Mouse (Mus musculus) heart, embryonic 10.5 days (tissue): ENCODE results near the gene Son. TPM values are rescaled to one million over a fixed set of nuclear protein-coding genes. Genes with fewer than 3 reads are reported as not detected.

Experiments used
- DNase-seq: peaks from one replicate; pipeline ENCODE4 v3.0.0-alpha.2; 2017; ENCODE audit warnings: low spot score
- H3K27ac ChIP-seq: fragments of 300-500 bp; sonication (generic); 2 replicates; pipeline ENCODE4 v1.5.1; 2016; ENCODE audit warnings: mild to moderate bottlenecking
- H3K27me3 ChIP-seq: fragments of 300-500 bp; sonication (generic); 2 replicates; pipeline ENCODE4 v1.6.1; 2016; ENCODE audit warnings: mild to moderate bottlenecking; ENCODE audit not compliant: poor library complexity, insufficient read depth, severe bottlenecking
- H3K36me3 ChIP-seq: fragments of 300-500 bp; sonication (generic); 2 replicates; pipeline ENCODE4 v1.6.1; 2016; ENCODE audit warnings: mild to moderate bottlenecking, moderate library complexity
- H3K4me1 ChIP-seq: fragments of 300-500 bp; sonication (generic); 2 replicates; pipeline ENCODE4 v1.6.1; 2016; ENCODE audit warnings: mild to moderate bottlenecking
- H3K4me3 ChIP-seq: fragments of 300-500 bp; sonication (generic); 2 replicates; pipeline ENCODE4 v1.5.1; 2016; ENCODE audit warnings: mild to moderate bottlenecking, moderate library complexity
- H3K9me3 ChIP-seq: fragments of 300-500 bp; sonication (generic); 2 replicates; pipeline ENCODE4 v1.6.1; 2016; ENCODE audit warnings: mild to moderate bottlenecking, moderate library complexity
- WGBS: fragments of 180-500 bp; shearing (Covaris S2); methylation state at CpG from one replicate; pipeline ENCODE4 v1.1.7; 2016; 5-methylcytosine and 5-hydroxymethylcytosine counted together
- polyA plus RNA-seq: library from polyadenylated mRNA; unstranded; fragments of >200 nt; fragmentation: Nextera tagmentation; extraction: Ambion mirVana; gene quantifications from 2 replicates; pipeline ENCODE4 v1.2.1, GENCODE M21; 2016

Son gene
- polyA plus RNA-seq, 1 experiment from 2014 or later, result 93.6 TPM

- Histone ChIP-seq H3K4me3 (no peak overlapping the region), H3K27ac (no peak overlapping the region), H3K9me3 (no peaks in the 10 kb centered on the region), H3K4me1 (no peaks in the 10 kb centered on the region), H3K27me3 (no peaks in the 10 kb centered on the region), H3K36me3 (peaks cover 94% of the 10 kb centered on the region)
- 96% methylated on average over 3 of the region's 3 CpGs for WGBS
- no peak for DNase-seq
Measured at GRCm38 (mm10) chr16:91663795-91664194, 16.5 kb downstream of the Son start.

- Histone ChIP-seq H3K27me3 (no peaks in the 10 kb centered on the region), H3K4me3 (no peak overlapping the region), H3K27ac (no peak overlapping the region), H3K36me3 (peaks cover 100% of the 10 kb centered on the region), H3K4me1 (no peaks in the 10 kb centered on the region), H3K9me3 (no peaks in the 10 kb centered on the region)
- WGBS, result 89% methylated on average over 4 of the region's 4 CpGs
- DNase-seq, result no peak
Measured at GRCm38 (mm10) chr16:91674500-91674899, 27.2 kb downstream of the Son start.

GRCm38 (mm10) chr16:91678147-91678911 lies 31.0 kb downstream of the Son start:
- Histone ChIP-seq H3K27ac (no peak overlapping the region), H3K9me3 (no peaks in the 10 kb centered on the region), H3K27me3 (no peaks in the 10 kb centered on the region), H3K4me1 (no peaks in the 10 kb centered on the region), H3K4me3 (no peak overlapping the region), H3K36me3 (peaks cover 96% of the 10 kb centered on the region)
- DNase-seq, result no peak
- WGBS, result 88% methylated on average over 5 of the region's 5 CpGs

DNA sequence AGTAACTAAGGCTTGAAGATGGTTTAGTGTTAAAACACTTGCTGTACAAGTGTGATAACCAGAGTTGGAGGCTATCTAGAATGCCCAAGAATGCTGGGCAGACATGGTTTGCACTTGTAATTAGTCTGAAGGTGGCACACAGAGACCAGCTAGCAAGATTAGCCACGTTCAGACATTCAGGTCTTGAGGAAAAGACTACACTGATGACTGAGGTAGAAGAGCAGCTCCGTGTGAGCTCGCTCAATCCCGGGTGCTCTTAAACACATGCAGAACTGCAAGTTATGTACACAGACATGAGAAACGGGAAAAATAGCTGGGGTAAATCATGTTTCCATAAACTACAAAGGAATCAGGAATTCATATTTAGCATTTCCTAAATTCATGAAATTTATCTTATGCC lies 33.4 kb downstream of the Son start:
- WGBS, result 80% methylated on average over 5 of the region's 5 CpGs
- H3K36me3 ChIP-seq, result peaks cover 94% of the 10 kb centered on the region
- H3K9me3 ChIP-seq, result no peaks in the 10 kb centered on the region
- no peak for DNase-seq
- no peak overlapping the region for H3K4me3 ChIP-seq
- no peaks in the 10 kb centered on the region for H3K27me3 ChIP-seq
- no peak overlapping the region for H3K27ac ChIP-seq
- no peaks in the 10 kb centered on the region for H3K4me1 ChIP-seq

DNA sequence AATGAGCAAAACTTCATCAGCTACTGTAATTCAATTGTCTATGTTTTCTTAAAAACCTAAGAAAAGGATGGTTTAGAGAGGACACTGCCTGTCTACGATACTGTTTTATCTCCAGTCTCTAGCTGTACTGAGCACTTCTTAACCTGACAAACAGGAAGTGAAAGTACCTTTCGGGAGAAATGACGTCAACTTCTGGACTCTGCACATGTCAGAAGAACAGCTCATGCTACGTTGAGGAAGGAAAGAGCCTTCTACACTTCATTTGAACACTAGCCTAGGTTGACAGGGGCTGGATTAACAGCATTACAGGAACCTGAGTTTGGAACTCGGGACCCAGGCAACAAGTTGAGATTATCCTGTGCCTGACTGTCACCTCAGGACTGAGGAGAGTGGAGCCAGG lies 38.2 kb downstream of the Son start:
- Histone ChIP-seq H3K27ac (no peak overlapping the region), H3K27me3 (no peaks in the 10 kb centered on the region), H3K4me3 (no peak overlapping the region), H3K36me3 (peaks cover 54% of the 10 kb centered on the region), H3K9me3 (no peaks in the 10 kb centered on the region), H3K4me1 (peaks cover 11% of the 10 kb centered on the region; the same call in 1 of the 2 replicates)
- DNase-seq, result no peak
- 86% methylated on average over 5 of the region's 5 CpGs for WGBS

- no peak overlapping the region for H3K27ac ChIP-seq
- no peaks in the 10 kb centered on the region for H3K9me3 ChIP-seq
- WGBS, result 81% methylated on average over 5 of the region's 5 CpGs
- peaks cover 11% of the 10 kb centered on the region; the same call in 1 of the 2 replicates for H3K4me1 ChIP-seq
- H3K4me3 ChIP-seq, result no peak overlapping the region
- H3K27me3 ChIP-seq, result no peaks in the 10 kb centered on the region
- peaks cover 48% of the 10 kb centered on the region for H3K36me3 ChIP-seq
- no peak for DNase-seq
Measured at GRCm38 (mm10) chr16:91686369-91686768, 39.1 kb downstream of the Son start.

GRCm38 (mm10) chr16:91688023-91688618 lies 40.8 kb downstream of the Son start:
- WGBS, result under 1% methylated on average over 50 of the region's 51 CpGs
- H3K9me3 ChIP-seq, result no peaks in the 10 kb centered on the region
- H3K27ac ChIP-seq, result peak overlapping the region; percentile 92
- peak overlapping the region; percentile 76 for H3K4me3 ChIP-seq
- H3K27me3 ChIP-seq, result no peaks in the 10 kb centered on the region
- DNase-seq, result peak; percentile 77
- peaks cover 30% of the 10 kb centered on the region for H3K36me3 ChIP-seq
- peaks cover 11% of the 10 kb centered on the region; the same call in 1 of the 2 replicates for H3K4me1 ChIP-seq

- Histone ChIP-seq H3K4me1 (peaks cover 11% of the 10 kb centered on the region; the same call in 1 of the 2 replicates), H3K36me3 (peaks cover 28% of the 10 kb centered on the region), H3K27ac (peak within 1 kb of the TSS; percentile 92), H3K27me3 (no peaks in the 10 kb centered on the region), H3K9me3 (no peaks in the 10 kb centered on the region), H3K4me3 (peak within 1 kb of the TSS; percentile 76)
- peak; percentile 96 for DNase-seq
- under 1% methylated on average over 70 of the region's 71 CpGs for WGBS
Measured at GRCm38 (mm10) chr16:91688619-91689334, 41.5 kb downstream of the Son start, which contains the start of gene Donson. TSS of gene Donson (minus strand) at chr16:91688770.

DNA sequence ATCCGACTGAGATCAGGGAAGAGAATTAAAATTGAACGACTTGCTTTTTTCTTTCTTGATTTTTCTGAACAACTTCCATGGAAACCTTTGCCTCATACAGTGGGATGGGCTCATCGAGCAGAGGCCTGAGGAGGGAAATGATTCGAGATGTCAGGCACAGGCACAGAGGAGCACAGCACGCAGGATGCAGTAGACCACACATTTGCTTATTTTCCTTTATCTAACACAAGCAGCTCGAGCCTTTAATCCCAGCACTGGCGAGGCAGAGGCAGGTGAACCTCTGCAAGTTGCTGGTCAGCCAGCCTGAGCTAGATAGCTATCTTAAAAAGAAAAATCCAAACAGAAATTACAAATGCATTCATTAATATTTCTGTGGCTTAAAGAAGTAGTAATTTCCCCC lies 42.5 kb downstream of the Son start:
- Histone ChIP-seq H3K27me3 (no peaks in the 10 kb centered on the region), H3K36me3 (peaks cover 21% of the 10 kb centered on the region), H3K4me3 (peak overlapping the region; percentile 76; the same call in 1 of the 2 replicates), H3K4me1 (peaks cover 11% of the 10 kb centered on the region; the same call in 1 of the 2 replicates), H3K27ac (no peak overlapping the region), H3K9me3 (no peaks in the 10 kb centered on the region)
- DNase-seq, result no peak
- WGBS, result 40% methylated on average over 7 of the region's 7 CpGs

- no peaks in the 10 kb centered on the region for H3K9me3 ChIP-seq
- peak; percentile 90 for DNase-seq
- no peaks in the 10 kb centered on the region for H3K27me3 ChIP-seq
- whole genome bisulfite sequencing, result 26% methylated on average over 14 of the region's 14 CpGs
- no peak overlapping the region for H3K4me3 ChIP-seq
- H3K36me3 ChIP-seq, result peaks cover 32% of the 10 kb centered on the region
- H3K27ac ChIP-seq, result no peak overlapping the region
- H3K4me1 ChIP-seq, result peaks cover 3% of the 10 kb centered on the region; the same call in 1 of the 2 replicates
Measured at GRCm38 (mm10) chr16:91694455-91695084, 47.3 kb downstream of the Son start.

GRCm38 (mm10) chr16:91695108-91695755 lies 47.9 kb downstream of the Son start:
- no peak for DNase-seq
- 57% methylated on average over 8 of the region's 8 CpGs for WGBS

GRCm38 (mm10) chr16:91698995-91699394 lies 51.7 kb downstream of the Son start:
- H3K27me3 ChIP-seq, result no peaks in the 10 kb centered on the region
- no peaks in the 10 kb centered on the region for H3K4me1 ChIP-seq
- WGBS, result 85% methylated on average over 1 of the region's 1 CpGs
- H3K9me3 ChIP-seq, result no peaks in the 10 kb centered on the region
- DNase-seq, result no peak
- H3K36me3 ChIP-seq, result peaks cover 53% of the 10 kb centered on the region
- H3K27ac ChIP-seq, result no peak overlapping the region
- H3K4me3 ChIP-seq, result no peak overlapping the region

More at GRCm38 (mm10) chr16:91695108-91695755, 47.9 kb downstream of the Son start:
- Histone ChIP-seq H3K27me3 (no peaks in the 10 kb centered on the region), H3K9me3 (no peaks in the 10 kb centered on the region), H3K36me3 (peaks cover 36% of the 10 kb centered on the region), H3K4me3 (no peak overlapping the region), H3K4me1 (no peaks in the 10 kb centered on the region), H3K27ac (no peak overlapping the region)
